Mouse (Mus musculus) CD4-positive, CD25-positive, alpha-beta regulatory T cell, adult 4 months (primary cell): ENCODE measurements around the gene Olfr855. TPM values are rescaled to one million over a fixed set of nuclear protein-coding genes. Genes with fewer than 3 reads are reported as not detected.

Source experiments
- ATAC-seq: one replicate; pipeline ENCODE4 v1.8.0; 2017
- polyA plus RNA-seq, 2 experiments: library from polyadenylated mRNA; unstranded; fragments of 100-300 nt; shearing (Covaris generic); gene quantifications; one replicate each; pipeline ENCODE4 v1.2.1; 2017

Olfr855 gene
- polyA plus RNA-seq, result not detected

DNA sequence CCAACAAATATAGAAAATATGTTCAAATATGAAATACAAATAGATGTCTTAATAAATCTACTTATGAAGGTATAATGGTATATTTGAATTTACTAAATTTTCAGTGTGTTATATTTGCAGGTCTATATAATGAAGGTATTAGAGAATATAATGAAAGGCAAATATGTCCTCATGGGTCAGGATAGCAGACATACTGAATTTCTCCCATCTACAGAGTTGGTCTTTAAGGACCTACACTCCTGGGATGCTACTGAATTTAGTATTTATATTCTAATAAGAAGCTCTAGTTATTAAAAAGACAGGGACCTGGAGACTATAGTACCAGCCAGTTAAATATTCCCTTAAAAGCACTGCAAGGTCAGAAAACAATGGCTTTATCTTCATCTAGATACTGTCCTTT is at the start of gene Olfr855:
Gene Olfr855 (plus strand): TSS at position 301 of the 400 bp plus-strand sequence.
- no peak for ATAC-seq

- ATAC-seq, result no peak
Measured at GRCm38 (mm10) chr9:19540976-19541375, 41.4 kb upstream of the Olfr855 start, which contains the start of gene Olfr853. Gene Olfr853, minus strand, starts transcription at chr9:19541076.

- ATAC-seq, result no peak
Measured at GRCm38 (mm10) chr9:19567282-19567681, 15.1 kb upstream of the Olfr855 start, which contains the start of gene Olfr854. Gene Olfr854, minus strand, starts transcription at chr9:19567382.

DNA sequence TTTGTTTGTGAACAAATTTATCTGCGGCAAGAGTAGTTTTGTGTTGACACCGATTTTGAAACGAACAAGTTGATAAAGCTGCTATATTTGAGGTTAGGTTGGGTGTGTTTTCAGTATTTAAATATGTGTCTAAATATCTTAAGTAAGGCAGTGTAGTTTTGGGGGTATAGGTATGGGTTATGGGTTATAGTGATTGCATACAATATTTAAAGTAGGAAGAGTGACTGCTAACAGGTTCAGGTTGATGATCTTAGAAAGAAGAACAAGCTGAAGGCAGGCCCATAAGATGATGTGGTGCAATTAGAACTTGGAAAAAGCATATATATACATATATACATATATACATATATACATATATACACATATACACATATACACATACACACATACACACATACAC is 38.9 kb downstream of the Olfr855 start:
- ATAC-seq, result no peak

DNA sequence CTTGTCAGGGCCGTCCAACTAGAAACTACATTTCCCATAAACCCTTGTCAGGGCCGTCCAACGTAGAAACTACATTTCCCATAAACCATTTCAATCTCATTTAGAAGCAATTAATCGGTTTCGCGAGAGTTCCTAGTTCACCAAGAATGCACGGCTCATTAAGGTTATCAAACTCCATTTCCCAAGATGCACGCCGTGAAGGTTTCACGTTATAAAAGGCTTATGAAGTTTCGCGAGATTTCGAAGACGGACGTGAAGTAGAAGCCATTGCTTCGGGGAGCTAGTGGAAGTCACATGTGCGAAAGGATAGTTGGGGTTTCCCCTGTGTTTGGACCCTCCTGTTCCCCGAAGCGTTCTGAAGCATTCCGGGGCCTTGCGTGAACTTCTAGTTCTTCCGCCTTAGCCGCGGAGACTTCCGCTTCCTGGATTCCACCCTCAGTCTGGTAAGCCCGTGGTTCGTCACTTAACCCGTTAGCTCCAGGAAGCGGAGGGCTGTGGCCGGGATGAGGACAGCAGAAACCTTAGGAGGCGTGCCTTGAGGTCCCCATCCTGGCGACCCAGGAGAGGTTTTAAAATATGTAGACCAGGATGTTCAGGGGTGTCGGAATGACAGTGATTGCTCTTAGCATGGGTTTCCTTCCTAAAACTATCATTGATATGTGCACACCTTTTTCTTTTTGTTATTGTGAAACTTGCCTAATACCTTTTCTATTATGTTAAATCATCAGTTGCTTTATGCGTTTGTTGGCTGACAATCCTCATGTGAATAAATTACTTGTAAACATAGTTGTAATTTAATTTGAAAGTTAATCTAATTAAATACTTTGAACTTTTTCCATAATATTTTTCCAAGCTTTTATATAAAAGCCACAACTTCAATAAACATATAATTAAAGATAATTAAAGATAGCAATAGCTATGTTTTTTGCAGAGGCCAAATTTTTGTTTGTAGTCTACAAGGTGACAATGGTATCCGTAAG is 39.7 kb downstream of the Olfr855 start, which contains the start of gene Zfp317:
Gene Zfp317 (plus strand): TSS at position 260 of the 980 bp plus-strand sequence.
- ATAC-seq, result peak; percentile 96

DNA sequence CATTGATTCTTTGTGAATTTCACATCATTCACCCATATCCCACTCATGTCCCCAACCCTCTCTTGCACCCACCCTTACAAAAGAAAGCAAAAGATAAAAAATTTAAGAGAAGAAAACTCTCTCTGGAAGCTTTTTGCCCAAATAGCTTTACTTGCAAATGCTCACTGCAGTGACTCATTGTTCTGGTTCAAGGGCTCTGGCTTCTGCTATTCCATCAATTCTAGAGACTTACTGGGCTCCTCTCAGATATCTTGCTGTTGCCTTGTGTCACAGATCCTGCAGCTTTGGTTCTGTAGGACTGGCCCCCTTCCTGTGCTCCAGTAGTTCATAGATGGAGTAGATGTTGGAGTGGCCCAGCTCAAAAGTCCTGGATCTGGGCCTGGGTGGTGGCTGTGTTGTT is 47.2 kb downstream of the Olfr855 start:
- no peak for ATAC-seq

Other genes starting within 250 kb of the Olfr855 start
- not detected for gene Olfr845, start 246.2 kb upstream of the Olfr855 start, polyA plus RNA-seq
- not detected for gene Olfr846, start 218.6 kb upstream of the Olfr855 start, polyA plus RNA-seq
- not detected for gene Olfr847, start 203.9 kb upstream of the Olfr855 start, polyA plus RNA-seq
- gene Olfr849, start 142.4 kb upstream of the Olfr855 start, polyA plus RNA-seq, result not detected
- gene Olfr850, start 104.4 kb upstream of the Olfr855 start, polyA plus RNA-seq, result not detected
- not detected for gene Olfr851, start 89.3 kb upstream of the Olfr855 start, polyA plus RNA-seq
- gene Olfr853, start 41.5 kb upstream of the Olfr855 start, polyA plus RNA-seq, result not detected
- gene Olfr854, start 15.2 kb upstream of the Olfr855 start, polyA plus RNA-seq, result not detected
- gene Zfp317, start 39.5 kb downstream of the Olfr855 start, polyA plus RNA-seq, result 10 to 100 TPM; 37.1 to 39.2 TPM
- not detected for gene Olfr857, start 126.8 kb downstream of the Olfr855 start, polyA plus RNA-seq
- gene Olfr58, start 197.7 kb downstream of the Olfr855 start, polyA plus RNA-seq, result not detected
- gene Olfr859, start 222.3 kb downstream of the Olfr855 start, polyA plus RNA-seq, result not detected